Mouse (Mus musculus): ENCODE measurements at regions not wholly inside any gene's neighbourhood (a gene's known extent, or its start where the extent isn't known, plus 50 kb on each side); places are given as distances from the start of the nearest gene placed in this dataset.

DNA sequence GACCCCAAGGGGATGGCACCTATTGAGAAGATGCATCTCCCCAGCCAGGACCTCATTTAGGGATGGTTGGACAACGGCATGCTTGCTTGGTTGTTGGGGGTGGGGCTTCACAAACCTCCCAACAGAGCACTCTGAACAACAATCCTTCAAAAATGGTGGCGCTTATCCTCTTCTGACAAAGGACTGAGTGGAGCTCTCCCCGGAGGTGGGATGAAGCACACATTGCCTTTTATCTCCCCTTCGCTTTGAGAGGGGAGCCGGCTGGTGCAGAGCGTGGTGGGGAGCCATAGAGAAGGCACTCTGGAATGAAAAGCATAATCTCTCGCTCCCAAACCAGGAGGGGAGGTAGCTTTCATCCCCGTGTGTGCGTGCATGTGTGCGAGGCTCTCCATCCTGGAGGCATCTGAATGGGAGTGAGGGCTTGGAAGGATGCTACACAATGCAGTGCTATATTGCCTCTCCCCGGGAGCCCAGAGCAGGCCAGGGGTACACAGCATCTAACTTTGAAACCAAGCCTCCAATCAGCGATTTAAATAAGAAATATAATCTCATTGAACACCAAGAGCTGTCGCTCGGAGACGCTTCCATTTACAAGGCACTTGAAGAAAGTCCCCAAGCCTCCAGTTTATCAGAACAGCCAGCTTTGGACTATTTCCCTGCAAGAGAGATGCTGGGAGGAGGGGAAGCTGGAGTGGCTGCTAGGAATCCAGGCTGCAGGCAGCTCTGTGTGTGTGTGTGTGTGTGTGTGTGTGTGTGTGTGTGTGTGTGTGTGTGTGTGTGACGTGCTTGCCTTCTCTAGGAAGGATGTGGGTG, 131.5 kb downstream of the Rps24 start:
- peak; percentile 16 to 29 for DNase-seq (ENCODE audit: low spot score in 2 of 2)
- intact Hi-C loops (cut with DNase I) = loop anchor here (2.0 kb wide), 1 partner anchor 40 kb away; no protein-coding TSS in a partner anchor

DNA sequence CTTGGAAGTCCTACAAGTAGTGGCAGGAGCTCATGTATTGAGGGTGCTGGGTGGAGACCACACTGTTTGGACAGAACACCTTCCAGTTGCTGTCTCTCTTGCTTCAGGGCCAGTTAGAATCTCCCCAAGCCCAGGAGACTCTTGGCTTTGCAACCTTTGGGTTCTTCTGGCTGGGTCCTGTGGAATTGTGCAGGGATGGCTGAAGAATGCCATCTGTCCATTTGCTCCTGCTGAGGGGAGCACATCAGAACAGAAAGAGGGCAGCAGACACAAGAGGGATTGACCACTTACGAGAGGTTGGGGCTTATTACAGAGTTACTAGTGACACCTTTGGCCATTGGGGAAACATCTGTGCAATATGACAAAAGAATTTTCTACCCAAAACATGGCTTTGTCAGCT, 145.1 kb downstream of the Rps24 start:
- DNase-seq (ENCODE audit: low spot score in 2 of 2) = no peak
- intact Hi-C loops (cut with DNase I) = no loop called here

DNA sequence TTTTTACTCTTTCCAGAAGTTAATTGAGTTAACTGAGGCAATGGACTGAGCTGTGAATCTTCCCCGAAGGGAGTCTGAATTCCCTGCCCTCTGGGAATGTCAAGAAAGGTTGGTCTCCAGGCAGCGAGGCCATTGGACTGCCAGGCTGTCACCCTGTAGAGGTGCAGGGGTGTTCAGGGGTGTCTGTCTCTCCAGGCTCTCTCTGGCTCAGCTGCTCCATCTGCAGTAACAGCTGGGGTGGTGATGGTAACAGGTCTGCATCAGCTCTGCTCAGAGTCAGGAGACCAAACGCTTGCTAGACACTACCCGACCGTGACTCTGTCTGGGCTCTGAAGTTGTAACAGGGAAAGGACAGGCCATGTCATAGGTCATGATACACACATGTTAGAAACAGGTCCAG, 154.9 kb downstream of the Rps24 start:
- intact Hi-C loops (cut with DNase I) = loop anchor here (5.0 kb wide), 1 partner anchor 140 kb away; no protein-coding TSS in a partner anchor
- DNase-seq (ENCODE audit: low spot score in 2 of 2) = no peak

DNA sequence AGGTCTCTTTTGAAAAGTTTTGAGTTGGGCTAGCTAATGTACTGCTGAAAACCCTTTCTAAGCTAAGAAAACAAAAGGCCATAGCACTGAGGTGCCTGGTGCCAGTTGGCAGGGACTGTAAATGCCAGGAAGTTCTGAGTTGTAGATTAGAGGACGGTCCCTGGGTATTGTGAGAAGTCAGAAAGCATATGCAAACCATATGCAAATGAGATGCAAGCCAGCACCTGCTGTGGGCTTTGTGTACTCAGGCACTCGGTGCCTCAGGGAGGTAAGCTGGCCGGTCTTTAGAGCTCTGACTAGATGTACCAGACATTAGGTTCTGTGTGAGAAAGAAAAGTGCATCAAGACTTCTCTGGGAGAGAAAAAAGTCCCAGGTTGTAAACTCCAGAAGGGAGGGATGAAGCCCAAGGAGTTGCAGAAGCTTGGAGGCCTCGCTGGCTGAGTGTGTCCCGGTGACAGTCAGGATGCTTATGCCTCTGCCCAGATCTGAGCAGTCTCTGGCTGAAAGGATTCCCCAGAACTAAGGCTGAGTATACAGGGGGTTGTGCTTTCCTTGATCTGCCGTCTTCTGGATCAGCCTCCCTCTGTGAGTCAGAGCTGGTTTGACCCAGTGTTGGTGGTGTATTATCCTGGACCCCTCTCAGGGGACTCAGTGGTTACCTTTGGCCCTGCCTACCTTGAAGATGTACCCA, 157.3 kb downstream of the Rps24 start:
- intact Hi-C loops (cut with DNase I) = loop anchor here (5.0 kb wide), 1 partner anchor 142 kb away; no protein-coding TSS in a partner anchor
- no peak for DNase-seq (ENCODE audit: low spot score in 2 of 2)

DNA sequence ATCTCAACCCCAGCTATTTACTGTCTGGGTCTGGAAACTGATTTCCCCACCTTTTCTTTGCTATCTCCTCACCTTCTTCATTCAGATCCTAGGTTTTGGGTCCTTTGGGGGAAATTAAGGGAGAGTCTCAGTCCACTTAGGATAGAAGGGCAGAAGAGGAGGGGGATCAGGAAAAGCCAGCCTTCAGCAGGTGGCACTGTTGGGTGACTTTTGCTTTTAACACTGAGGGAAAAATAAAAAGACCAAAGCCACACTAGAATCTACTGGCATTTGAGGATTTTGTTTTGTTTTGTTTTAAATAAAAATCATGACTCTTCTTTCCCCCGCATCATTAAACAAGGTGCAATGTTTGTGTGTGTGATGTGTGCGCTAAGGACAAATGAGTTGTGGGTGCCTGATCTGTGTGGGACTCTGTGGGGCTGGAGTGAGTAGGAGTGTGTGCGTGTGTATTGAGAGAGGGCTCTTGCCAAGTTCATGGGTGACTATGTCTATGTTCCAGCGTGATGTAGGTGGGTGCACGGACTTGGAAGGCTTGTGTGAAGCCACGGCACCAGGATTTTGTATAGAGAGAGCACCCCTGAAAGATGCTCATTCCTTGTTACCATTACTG, 159.4 kb downstream of the Rps24 start:
- intact Hi-C loops (cut with DNase I) = no loop called here
- peak in 1 of 2 experiments; percentile 21 for DNase-seq (ENCODE audit: low spot score in 2 of 2)

DNA sequence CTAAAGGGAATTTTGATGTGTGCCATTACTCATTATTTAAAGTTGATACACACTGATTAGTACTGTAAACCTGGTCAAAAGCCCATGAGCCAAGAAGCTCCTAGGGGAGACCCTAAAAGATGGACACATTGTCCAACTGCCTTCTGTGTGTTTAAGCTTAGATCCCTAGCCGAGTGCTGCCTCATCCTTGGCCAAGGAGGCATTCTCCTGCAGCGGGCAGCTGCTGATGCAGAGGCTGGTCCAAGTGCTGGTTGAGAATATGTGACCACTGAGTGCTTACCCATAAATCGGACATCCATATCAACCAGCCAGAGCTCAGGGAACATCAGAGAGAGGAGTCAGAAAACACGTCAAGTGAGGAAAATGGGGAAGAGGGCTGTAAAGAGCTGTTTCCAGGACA, 160.8 kb downstream of the Rps24 start:
- no peak for DNase-seq (ENCODE audit: low spot score in 2 of 2)
- intact Hi-C loops (cut with DNase I) = no loop called here

DNA sequence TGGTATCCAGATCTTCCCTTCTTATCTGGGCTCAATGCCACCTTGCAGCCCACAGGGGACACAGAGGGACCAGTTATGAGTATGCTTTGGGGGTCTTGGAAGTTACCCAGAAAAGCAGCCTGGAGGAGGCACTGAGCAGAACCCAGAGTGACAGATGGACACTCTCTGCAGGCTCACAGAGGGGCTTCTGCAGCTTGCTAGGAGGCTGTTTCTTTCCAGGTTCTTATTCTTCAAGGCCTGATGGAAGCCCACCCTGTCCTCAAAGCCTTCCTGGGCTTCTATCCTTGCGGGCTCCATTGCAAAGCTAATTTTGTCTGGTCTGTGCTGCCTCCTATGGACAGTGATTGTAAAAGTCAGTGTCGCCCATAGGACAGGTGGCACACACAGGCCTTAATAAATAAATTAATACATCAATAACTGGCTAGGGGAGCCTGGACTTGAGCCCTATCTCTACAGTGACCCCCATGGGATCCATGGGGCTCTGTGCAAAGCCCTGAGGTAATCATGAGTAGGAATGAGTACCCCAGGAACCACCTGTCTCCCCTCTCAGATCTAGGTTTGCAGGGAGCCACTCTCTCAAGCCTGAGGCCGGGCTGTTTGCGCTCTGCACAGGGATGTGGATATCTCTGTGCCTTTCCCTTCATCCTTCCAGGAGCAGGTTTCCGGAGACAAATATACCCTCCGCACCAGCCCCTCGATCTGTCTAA, 163.4 kb downstream of the Rps24 start:
- intact Hi-C loops (cut with DNase I) = no loop called here
- no peak for DNase-seq (ENCODE audit: low spot score in 2 of 2)

DNA sequence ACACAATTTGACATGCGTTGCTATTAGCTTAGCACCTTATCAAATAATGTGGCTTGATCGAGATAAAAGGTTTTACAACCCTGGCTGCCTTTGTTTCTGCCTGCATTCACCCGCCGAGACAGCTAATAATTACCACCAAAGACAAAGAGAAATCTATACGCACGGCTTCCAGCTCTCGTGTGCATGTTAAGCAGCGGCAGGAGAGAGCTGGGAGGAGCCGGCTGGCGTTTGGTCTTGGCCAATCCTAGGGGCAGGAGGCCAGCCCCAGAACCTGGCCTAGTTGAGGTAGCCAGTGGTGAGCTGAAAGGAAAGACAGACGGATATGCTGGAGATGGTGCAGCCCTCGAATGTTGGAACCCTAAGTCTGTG, 164.0 kb downstream of the Rps24 start:
- intact Hi-C loops (cut with DNase I) = no loop called here
- DNase-seq (ENCODE audit: low spot score in 2 of 2) = no peak

DNA sequence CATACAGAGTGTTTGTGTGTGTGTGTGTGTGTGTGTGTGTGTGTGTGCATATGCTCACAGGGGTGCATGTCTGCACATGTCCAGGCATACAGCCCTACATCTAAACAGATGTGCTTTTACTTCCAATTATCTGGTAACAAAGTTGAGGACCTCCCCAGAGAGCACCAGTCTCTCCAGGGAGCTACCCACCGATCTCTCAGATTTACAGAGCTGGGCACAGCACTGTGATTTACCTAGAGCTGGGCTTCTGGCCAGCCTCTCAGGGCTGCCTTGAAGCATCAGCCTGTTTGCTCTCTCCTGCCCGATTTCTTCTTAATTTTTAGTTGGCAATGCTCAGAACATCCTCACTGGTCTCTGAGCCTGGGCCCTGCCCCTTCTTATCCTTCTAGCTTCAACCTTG, 165.7 kb downstream of the Rps24 start:
- intact Hi-C loops (cut with DNase I) = no loop called here
- no peak for DNase-seq (ENCODE audit: low spot score in 2 of 2)

DNA sequence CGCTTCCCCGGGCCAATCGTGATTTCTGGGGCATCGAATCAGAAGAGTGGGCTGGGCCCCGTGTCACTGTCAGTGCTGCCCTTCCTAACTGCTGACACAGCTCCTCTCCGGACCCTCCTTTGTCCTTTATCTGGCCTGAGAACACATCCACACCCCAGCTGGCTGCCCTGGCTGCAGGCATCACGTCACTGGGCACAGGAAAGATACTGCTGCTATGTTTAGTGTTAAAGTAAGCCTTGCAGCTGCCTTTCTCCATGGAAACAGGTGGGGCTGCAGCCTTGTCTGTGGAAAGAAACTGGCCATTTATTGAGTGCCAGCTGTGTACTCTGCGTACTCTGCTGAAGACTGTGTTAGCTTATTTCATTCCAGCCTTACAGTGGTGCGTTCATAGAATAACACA, 168.7 kb downstream of the Rps24 start:
- DNase-seq (ENCODE audit: low spot score in 2 of 2) = no peak

DNA sequence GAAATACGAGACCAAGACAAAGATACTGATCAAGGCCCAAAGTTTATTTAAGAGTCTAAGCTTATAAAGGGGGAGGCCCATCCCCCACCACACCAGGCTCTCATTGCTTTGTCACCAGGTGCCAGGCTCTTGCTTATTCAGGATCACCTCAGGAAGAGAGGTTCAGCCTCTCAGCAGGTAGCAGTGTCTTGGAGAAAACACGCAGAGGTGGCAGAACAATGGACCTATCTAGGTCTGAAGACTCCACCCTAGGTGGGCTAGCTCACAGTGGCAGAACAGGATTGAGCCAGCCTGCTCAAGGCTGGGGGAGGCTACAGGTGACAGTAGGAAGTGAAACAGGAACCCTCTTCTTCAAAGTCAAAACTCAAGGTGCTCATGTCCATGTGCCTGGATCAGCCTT, 174.9 kb downstream of the Rps24 start:
- no peak for DNase-seq (ENCODE audit: low spot score in 2 of 2)
- intact Hi-C loops (cut with DNase I) = no loop called here

More for the DNA sequence above, 168.7 kb downstream of the Rps24 start:
- intact Hi-C loops (cut with DNase I) = no loop called here

DNA sequence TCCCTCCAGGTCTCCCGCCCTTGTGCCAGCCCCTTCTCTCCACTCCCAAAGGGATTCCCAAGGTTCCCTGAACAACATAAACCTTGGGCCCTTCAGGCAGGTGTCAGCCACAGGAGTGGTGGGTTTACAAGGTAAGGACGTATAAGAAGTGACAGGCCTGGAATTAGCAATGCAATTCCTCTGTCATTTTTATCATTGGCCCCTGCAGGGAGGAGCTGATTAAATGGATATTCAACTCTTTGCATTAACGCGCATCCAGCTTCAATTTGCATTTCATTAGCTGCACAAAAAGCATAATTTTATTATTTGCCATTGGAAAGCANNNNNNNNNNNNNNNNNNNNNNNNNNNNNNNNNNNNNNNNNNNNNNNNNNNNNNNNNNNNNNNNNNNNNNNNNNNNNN, 178.3 kb downstream of the Rps24 start:
- intact Hi-C loops (cut with DNase I) = no loop called here
- no peak for DNase-seq (ENCODE audit: low spot score in 2 of 2)
